Mouse (Mus musculus): Measurements from ENCODE around the gene Zfp64.

Zfp64 gene

DNA sequence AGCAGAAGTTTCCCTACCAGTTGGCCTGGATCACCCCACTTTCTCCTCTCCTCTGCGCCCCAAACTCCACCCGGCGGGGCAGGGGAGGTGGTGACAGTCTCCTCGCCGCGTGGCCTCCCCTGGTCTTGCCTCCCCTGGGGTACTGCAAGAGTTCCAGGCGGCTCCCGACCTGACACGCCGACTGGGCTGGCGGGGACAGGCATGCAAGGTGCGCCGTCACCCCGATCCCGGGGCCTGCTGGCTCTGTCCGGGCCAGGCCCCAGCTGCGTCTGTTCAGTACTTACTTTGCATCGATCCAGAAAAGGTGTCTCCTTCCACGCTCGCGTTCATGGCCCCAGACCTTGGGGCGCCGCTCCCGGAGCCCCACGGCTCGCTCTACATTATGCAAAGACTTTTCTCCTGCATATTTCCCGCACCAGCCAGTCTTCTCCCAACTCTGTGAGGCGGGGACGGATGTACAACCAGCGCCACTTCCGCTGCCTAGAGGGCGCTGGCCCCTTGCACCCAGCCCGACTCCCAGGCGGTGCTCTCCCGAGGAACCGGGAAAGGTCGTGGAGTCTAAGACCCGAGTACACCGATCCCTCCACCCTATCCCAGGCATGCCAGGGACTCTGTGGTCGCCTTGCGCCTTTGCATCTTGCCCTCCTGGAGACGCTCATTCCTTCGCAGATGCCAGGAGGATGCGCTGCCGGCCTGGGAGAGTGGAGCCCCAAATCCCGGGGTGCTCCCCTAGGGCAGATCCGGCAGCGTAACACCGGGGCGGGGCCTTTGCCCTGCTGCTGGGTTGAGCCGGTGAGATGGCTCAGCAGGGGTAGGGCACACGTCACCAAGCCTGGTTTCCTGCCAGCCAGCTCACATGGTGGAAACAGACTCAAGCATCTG is at the start of gene Zfp64:
Gene Zfp64, minus strand, starts transcription at position 753 of the 882 bp plus-strand sequence.
- peak; percentile 88 for DNase-seq

DNA sequence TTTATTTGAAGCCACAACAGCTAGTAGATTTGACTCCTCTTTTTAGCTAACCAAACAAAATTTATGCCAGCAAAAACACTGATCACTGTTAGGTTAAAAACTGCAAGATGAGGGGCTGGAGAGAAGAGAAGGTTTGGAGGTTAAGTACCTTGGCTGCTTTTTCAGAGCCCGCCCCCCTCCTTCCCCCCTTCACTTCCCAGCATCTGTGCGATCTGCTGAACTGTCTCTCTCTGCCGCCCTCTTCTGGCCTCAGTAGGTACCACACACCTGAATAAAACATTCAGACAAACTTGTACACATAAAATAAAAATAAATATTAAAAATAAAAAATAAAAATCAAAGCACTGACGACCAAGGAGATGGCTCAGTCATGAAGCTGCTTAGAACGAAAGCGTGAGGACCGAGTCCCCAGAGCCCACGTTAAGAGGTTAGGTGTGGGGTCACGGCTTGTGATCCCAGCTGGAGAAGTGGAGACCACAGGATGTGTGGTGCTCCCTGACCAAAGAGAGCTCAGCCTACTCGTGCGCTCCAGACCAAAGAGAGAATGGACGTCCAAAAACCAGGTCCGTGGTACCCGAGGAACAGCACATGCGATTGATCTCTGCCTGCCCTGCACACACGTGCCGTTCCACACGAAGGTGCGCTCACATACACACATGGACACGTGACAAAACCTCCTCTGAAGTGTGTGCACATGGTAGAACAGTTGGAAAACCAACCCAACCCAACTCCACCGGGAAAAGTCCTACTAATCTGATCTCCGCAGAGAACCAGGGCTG is 37.4 kb upstream of the Zfp64 start:
- DNase-seq, result no peak

DNA sequence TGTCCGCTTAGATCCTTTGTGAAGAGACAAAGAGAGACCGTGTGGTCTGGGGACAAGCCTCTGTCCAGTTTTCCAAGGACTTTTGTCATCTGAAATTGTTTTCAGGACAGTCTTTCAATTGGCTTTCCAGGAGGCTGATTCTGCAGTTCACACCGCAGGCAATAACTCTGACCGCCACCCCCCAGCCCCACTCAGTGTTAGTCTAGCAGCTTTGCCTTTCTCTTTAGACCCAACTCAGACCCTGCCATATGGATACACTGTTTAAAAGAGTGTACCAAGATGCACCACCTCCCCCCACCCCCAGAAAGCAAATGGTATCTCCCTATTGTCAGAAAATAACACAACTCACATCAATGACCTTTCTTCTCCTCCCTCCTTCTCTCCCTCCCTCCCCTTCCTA is 35.6 kb upstream of the Zfp64 start:
- DNase-seq, result no peak

DNA sequence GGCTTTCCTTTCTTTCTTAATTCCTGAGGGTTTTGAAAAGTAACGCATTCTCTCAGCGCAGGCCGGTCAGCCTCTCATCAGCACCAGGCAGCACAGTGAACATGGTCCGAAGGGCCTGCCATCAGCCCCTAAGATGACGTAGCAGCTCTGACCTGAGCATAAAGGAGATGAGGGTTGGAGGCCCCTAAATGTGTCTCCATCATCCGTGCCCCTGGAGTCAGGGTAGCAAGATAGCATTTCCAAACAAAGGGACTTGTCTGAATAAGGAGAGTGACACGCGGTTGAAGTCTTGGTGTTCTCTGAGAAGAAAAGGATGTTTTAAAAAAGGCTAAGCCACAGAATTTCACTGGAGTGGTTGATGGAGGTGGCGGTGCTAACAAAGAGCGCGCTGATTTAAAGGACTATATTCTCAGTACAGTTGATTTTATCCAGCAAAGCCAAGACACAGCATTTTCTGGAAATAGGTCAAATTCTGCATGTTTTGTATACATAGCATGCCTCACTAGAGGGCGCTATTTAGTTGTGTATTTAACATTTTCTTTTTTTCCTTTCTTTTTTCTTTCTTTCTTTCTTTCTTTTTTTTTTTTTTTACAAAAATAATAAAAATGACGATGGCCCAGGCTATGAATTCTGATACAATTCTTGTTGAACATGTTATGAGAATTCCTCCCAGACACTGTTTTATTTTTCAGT is 34.8 kb upstream of the Zfp64 start:
- DNase-seq, result no peak

DNA sequence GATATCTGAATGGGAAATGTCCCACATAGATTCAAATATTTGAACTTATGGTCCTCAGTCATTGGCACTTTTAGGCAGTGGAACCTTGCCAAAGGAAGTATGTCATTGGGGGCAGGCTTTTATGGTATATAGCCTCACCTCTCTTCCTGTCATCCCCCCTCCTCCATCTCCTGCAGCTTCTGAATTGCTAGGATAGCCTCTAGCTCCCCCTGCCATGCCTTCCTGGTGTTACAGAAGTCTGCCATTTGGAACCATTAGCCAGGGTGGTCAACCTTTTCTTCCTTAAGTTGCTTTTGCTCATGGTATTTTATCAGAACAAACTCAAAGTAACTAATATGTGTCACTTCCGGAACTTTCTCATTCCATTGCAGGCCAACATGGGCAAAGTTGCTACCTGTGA is 32.7 kb upstream of the Zfp64 start:
- DNase-seq, result no peak

DNA sequence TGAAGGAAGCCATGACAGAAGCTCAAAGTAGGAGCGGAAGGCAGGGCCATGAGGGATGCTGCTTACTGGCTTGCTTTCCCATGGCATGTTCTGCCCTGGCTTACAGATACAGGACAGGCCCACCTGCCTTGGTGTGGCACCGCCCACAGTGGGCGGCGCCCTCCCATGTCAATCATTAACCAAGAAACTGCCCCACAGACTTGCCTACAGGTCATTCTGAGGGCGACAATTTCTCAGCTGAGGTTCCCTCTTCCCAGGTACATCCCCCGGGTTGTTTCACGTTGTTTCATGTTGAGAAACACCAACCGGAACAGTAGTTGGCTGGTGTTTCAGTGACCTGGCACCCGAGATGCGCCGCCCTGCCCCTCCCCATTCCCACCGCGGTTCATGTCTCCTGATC is 32.0 kb upstream of the Zfp64 start:
- no peak for DNase-seq

DNA sequence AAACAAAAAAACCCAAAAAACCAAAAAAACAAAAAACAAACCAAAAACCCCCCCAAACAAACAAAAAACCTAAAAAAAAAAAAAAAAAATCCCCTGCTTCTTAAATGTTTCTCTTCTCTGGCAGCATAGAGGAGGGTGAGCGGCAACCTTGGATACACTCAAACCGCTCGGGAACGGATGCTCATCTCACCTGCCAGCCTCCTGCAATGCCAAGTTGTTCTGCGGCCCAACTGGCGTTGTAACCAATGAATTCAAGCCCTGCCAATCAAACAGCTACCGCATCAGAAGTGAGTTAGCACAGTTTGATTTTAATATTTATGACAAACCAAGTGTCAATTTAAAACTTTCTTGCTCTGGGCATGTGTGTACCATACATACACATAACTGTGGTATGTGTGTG is 26.6 kb upstream of the Zfp64 start:
- DNase-seq, result no peak

DNA sequence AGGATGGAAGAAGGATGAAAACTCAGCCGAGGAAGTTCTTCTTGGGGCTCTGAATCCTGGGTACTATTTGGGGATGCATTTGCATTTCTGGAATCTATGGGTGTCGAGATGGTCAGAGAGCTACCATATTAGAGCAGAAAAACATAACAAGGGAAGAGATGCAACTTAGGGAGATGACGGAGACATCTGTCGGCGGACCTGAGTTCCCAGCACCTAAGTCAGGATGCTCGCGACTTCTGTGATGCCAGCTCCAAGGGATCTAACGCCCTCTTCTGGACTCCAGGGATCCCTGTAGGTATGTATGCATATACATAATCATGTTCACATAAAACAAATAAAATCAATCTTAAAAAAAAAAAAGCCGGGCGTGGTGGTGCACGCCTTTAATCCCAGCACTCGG is 26.1 kb upstream of the Zfp64 start:
- DNase-seq, result no peak

DNA sequence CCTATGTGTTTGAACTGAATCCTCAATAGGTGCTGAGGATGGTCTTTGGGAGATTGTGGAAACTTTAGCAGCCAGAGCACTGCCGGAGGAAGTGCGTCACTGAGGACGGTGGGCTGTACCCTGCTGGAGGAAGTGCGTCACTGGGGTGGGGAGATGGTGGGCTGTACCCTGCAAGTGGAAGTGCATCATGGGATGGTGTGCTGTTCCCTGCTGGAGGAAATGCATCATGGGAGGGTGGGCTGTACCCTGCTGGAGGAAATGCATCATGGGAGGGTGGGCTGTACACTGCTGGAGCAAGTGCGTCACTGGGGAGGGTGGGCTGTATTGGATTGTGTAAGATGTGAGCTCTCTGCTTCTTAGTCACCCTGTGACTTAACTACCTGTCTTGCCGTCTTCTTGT is 25.5 kb upstream of the Zfp64 start:
- peak; percentile 44 for DNase-seq

DNA sequence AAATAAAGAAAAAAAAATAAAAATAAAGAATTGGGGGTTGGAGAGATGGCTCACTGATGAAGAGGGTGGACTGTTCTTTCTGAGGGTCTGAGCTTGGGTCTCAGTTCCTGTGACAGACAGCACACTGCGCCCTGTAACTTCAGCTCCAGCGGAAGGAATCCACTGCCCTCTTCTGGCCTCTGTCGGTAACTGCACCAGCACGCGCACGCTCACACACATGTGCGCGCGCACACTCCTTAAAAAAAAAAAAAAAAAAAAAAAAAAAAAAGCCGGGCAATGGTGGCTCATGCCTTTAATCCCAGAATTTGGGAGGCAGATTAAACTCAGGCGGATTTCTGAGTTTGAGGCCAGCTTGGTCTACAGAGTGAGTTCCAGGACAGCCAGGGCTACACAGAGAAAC is 24.4 kb upstream of the Zfp64 start:
- DNase-seq, result no peak

DNA sequence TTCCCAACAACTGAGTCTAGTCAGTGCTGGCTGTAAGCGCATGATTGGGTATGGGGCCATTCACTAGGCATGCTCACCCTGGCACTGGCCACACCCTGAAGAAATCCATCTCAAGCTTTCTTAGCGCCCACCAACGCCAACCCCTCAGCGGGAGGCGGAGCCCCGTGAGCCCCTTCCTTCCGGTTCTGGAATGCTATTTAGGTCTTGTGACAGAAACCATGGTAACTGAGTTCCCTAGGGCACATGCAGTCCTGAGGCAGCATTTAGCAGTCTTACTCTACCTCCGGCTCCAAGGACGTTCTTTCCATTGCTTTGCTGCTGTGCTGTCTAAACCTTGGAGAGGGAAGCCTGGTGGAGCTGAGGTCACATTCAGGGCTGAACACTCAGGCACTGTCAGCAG is 22.6 kb upstream of the Zfp64 start:
- DNase-seq, result no peak

DNA sequence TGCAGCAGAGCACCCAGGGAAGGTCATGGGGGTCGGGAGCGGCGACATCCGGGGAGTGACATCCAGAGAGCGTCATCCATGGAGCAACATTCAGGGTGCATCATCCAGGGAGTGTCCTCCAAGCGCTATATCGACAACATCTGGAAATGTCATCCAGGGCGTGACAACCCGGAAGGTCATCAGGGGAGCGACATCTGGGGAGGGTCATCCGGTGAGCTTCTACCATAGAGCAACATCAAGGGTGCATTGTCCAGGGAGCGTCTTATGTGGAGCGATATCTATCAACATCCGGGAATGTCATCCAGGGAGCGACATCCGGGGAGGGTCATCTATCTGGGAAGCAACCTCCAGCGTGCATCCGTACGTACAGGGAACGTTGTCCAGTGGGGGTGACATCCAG is 14.7 kb upstream of the Zfp64 start:
- no peak for DNase-seq

DNA sequence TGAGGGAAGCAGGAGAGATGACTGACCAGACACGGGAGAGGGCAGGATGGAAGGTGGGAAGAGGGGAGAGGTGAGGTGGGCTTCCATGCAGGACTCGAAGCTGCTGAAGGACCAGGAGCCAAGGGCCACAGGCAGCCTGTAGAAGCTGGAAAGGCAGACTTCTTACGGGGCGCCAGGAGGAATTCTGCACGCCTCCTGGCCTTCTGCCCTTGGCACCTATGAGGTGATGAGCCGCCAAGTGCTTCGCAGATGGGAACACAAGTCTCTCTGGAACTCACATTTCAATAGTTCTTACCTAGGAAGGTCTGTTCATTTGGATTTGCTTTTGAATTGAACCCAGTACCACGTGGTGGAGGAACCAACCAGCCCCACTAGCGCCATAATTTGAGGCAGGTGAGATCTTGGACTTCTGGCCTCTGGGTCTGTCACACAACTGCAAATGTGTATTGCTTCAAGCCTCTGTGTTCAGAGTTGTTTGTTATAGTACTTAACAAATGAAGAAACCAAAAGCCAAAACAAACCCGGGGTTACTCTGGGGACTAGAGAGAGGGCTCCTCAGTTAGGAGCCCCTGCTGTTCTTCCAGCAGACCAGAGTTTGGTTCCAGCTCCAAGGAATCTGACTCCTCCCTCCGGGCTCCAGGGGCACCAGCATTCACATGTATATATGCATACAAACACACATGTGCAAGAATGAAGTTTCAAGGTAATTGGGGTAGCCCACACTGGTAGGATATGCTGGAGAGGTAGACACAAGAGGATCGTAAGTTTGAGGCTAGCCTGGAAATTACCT is 12.9 kb upstream of the Zfp64 start:
- no peak for DNase-seq

DNA sequence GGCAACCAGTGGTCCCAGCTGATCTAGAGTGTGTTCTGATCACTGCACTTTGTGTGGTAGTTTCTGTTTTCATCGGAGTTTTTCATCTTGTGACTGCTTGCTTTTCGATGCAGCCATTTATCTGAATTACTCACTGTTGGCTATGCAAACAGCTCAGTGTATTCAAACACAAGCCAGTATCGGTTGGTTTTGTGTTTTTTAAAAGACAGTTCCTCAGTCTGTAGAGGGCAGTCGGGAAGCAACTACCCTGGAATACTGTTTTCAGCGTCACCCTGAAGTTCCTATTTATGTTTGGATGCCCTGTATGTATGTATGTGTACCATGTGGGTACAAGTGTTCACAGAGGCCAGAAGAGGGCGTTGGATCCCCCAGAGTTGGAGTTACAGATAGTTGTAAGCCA is 11.1 kb upstream of the Zfp64 start:
- no peak for DNase-seq

DNA sequence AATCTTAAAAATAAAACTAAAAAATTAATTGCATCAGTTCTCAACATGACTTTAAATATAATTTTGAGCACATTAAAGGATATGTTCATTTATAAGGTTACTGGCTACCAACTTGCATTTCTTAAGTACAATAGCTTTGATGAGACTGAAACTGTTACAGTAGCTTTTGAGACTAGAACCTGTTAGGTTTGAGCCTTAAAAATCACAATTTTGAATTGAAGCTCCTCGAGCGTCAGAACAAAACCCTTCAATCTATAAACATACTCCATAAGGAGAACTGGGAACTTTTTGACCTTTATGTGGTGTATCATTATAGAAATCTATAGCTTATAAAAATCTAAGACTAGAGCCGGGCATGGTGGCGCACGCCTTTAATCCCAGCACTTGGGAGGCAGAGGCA is 9.5 kb upstream of the Zfp64 start:
- no peak for DNase-seq

DNA sequence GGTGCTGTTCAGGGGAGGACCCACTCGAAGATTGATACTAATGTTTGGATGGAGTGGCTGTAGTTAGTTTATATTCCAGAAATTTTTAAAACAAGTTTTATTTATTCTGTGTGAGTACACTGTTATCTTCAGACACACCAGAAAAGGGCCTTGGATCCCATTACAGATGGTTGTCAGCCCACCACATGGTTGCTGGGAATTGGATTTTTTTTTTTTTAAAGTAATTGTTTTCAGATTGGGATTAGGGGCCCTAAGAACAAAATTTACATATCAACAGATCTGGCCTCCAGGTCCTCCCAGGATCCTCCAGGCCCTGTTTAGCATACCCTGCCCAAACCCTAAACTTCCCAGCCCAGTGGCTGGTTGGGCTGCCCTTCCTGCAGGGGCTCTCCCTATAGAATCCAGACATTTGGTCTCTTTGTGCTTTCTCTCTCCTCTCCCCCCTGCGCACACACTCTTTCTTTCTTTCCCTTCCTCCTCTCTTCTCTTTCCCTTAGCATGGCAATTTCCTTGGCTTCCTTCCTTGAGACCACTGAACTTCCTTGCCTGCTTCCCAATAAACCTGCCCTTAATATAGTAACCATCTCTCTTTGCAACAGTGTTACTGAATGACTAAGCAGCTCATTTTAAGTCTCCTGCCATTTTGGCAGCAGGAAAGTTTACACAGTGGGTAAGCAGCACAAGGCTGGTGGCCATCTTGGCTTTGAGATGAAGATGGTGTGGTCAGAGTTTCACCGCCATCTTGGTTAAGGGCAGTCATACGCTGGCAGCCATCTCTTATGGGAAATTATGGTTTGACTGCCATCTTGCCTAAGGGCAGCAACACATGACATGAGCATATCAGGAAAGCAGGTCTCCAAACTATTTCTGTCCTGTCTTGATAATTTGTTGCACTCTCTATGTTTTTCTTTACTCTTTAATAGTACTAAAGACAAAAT is 6.6 kb upstream of the Zfp64 start:
- DNase-seq, result no peak

DNA sequence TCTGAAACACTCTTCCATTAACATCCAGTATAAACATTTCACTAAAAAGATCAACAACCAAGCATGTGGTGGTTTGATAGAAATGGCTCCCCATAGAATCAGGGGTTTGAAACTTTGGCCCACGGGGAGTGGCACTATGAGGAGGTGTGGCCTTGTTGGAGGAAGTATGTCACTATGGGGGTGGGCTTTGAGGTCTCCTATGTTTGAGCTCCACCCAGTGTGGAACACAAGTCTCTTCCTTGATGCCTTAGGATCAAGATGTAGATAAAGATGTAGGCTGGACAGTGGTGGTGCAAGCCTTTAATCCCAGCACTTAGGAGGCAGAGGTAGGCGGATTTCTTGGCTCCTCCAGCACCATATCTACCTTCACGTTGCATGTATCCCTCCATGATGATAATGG is 5.4 kb upstream of the Zfp64 start:
- DNase-seq, result no peak

DNA sequence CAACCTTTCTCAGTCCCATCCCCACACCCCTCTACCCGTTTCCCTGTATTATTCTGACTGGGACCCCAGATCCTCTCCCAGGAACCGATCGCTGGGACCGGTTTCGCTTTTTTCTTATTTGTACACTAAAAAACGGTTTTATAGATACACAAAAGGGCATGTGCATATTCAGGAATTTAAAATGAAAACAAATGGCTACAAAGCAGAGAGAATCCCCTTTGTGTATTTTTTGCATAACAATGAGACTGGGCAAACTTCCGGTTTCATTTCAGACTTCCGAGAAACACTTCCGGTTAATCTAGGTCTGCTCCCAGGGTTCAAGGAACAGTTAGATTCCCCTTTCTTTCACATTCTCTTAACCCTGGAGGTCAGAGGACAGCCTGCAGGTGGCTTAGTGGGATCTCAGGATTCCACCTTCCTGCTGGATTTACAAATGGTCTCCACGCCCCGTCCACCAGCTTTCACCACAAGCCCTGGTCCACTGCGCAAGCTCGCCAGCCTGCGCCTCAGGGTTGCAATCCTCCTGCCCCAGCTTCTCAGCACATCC is 4.0 kb upstream of the Zfp64 start:
- DNase-seq, result no peak

DNA sequence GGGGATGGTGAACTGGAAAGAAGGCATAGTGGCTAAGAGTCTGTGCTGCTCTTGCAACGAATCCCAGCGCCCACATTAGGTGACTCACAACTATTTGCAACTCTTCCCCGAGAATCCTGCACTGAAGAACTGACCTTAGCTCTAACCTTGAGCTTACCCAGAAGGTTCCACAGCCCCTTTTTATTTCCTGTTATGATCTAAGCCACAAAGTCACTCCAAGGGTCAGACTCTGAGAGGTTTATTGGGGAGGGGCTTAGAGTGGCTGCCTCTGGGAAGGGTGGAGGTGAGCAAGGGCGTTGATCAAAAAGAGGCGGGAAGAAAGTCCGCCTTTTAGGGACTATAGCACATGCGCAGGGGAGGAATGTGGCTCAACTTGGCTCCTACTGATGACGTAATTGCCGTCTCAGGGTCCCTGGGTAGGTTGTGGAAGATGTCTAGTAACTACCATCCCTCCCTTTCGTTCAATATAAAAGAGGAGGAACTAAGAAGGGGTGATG is 511 bp upstream of the Zfp64 start:
- no peak for DNase-seq

DNA sequence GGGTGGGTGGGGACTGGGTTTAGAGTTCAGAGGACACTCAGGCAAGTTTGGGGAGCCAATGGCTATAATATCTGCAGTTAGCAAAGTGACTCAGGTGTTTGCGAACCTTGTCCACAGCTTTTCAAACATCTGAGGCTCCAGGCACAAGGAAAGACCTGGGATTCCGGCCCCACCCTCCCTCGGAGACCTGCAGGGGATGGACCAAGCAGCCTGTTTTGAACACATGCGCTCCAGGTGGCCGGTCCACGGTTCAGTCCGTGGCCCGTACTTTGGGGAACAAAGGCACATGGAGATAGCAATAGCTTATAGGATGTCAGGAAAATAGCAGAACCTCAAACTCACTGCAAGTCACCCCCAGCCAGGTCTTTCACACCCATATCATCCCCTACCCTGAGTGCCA is 1.0 kb downstream of the Zfp64 start:
- DNase-seq, result no peak

DNA sequence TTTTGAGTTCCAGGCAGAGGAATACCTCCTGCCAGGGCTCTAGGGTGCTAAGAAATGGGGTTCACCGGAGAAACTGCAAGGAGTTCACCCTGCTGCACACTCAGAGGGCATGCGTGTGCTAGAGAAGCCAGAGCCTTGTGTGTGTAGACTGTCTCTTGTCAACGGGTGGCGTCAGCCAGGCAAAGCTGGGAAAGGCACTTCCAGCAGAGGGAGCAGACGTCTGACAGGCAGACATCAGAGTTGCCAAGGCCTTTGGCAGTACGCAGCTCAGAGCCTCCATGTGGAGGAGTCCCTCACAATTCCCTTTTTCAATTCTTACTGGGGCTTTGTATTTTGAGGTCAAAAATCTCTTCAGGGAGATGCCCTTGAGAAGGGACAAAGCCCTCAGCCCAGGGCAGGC is 6.9 kb downstream of the Zfp64 start:
- no peak for DNase-seq
